In the genomic region with DNA sequence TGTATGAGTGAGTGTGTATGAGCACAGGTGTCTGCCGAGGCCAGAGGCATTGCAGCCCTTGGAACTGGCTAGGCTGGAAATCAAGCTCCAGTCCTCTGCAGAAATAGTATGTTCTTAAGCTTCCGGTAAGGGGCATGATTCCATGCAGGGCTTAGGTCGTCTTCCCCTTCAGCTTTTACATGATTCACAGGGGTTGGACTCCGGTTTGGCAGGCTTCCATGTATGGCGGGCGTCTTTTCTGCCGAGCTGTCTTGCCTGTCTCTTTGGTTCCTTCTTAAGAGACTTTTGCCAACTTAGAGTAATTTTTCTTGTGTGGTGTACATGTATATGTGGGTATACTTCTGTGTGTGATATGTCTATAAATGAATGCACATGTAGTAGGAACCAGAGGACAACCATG, we compare ENCODE assay signal across 21 mouse cellular contexts. TPM values are rescaled to one million over a fixed set of nuclear protein-coding genes. Genes with fewer than 3 reads are reported as not detected.
DNase-seq lines count a peak whose midpoint lies in the region; ATAC-seq lines count a peak whose summit lies in the region.
"Had no signal": no experiment of that assay in that cellular context is flagged by ENCODE, and none has a peak within 500 bp of the region (broad histone marks: within the 10 kb centered on the region; RNA-seq: fewer than 3 reads in every experiment).

No protein-coding gene starts in this region.

- H3K27me3 ChIP-seq in midbrain, embryonic 11.5 days (ENCODE audit: control insufficient read depth, insufficient read depth, low read length), result no peaks in the 10 kb centered on the region
- H3K27me3 ChIP-seq: embryonic facial prominence, embryonic 13.5 days; intestine, embryonic 15.5 days; lung, embryonic 15.5 days; stomach, embryonic 15.5 days had no signal

- peak; percentile 31 to 38 for DNase-seq in cerebellum, postnatal 10 days
- no peak for DNase-seq in cerebellum, adult 11 months
- peak; percentile 24 to 35 for DNase-seq in kidney, postnatal 4 days
- no peak for DNase-seq in kidney, adult 8-10 months
- peak; percentile 52 for DNase-seq in 3T3-L1 (ENCODE audit: low read depth, low spot score)
- peak; percentile 72 for DNase-seq in adrenal gland, postnatal 25 days
- no peak for DNase-seq in natural killer cell, adult 2 months (ENCODE audit: low spot score in 2 of 2)
- no peak for DNase-seq in midbrain, embryonic 11.5 days (ENCODE audit: low spot score, missing footprints)
- DNase-seq: liver; thymus, postnatal 25 days had no signal

- H3K9me3 ChIP-seq in midbrain, embryonic 11.5 days (ENCODE audit: control insufficient read depth, low read length), result no peaks in the 10 kb centered on the region
- H3K9me3 ChIP-seq: embryonic facial prominence, embryonic 13.5 days; forebrain, embryonic 10.5 days; G1E; hindbrain, embryonic 10.5 days; intestine, embryonic 15.5 days; lung, embryonic 15.5 days; stomach, embryonic 15.5 days had no signal

- H3K9ac ChIP-seq in midbrain, embryonic 11.5 days (ENCODE audit: low read length), result no peak overlapping the region
- H3K9ac ChIP-seq: embryonic facial prominence, embryonic 13.5 days; intestine, embryonic 15.5 days; lung, embryonic 15.5 days; stomach, embryonic 15.5 days had no signal

- no peak overlapping the region for H3K4me2 ChIP-seq in midbrain, embryonic 11.5 days
- H3K4me2 ChIP-seq: embryonic facial prominence, embryonic 13.5 days; intestine, embryonic 15.5 days; lung, embryonic 15.5 days; stomach, embryonic 15.5 days had no signal

- no peak overlapping the region for H3K27ac ChIP-seq in midbrain, embryonic 11.5 days (ENCODE audit: low read depth, low read length)
- H3K27ac ChIP-seq: embryonic facial prominence, embryonic 13.5 days; hindbrain, embryonic 10.5 days; intestine, embryonic 15.5 days; lung, embryonic 15.5 days; stomach, embryonic 15.5 days had no signal

- ATAC-seq in midbrain, embryonic 11.5 days (ENCODE audit: low FRiP score), result no peak
- ATAC-seq: intestine, embryonic 15.5 days had no signal

- H3K4me3 ChIP-seq in midbrain, embryonic 11.5 days (ENCODE audit: low read depth, low read length), result no peak overlapping the region
- H3K4me3 ChIP-seq: embryonic facial prominence, embryonic 13.5 days; forebrain, embryonic 10.5 days; hindbrain, embryonic 10.5 days; intestine, embryonic 15.5 days; lung, embryonic 15.5 days; stomach, embryonic 15.5 days had no signal

- H3K36me3 ChIP-seq in midbrain, embryonic 11.5 days (ENCODE audit: control insufficient read depth, insufficient read depth, low read length), result peaks cover 17% of the 10 kb centered on the region; the same call in 1 of the 2 replicates

- 92% methylated on average over 7 of the region's 7 CpGs for WGBS in midbrain, embryonic 11.5 days

- H3K4me1 ChIP-seq in midbrain, embryonic 11.5 days (ENCODE audit: control insufficient read depth, insufficient read depth, low read length), result no peaks in the 10 kb centered on the region
- H3K4me1 ChIP-seq: embryonic facial prominence, embryonic 13.5 days; intestine, embryonic 15.5 days; lung, embryonic 15.5 days; stomach, embryonic 15.5 days had no signal

RNA-seq across cellular contexts. Expression of gene Rap1gap, which starts 35.2 kb away (rescaled TPM):
- total RNA-seq in adrenal gland, postnatal 25 days (2021), result 97.3 and 130 TPM in 2 replicates
- 4.6 and 4.9 TPM in 2 replicates for polyA plus RNA-seq in midbrain, embryonic 11.5 days (2014; fragmentation: Nextera tagmentation; extraction: Ambion mirVana)
- total RNA-seq: G1E had no signal
- polyA plus RNA-seq: G1E had no signal

RNA-seq across cellular contexts. Expression of gene Usp48, which starts 35.8 kb away (rescaled TPM):
- total RNA-seq in adrenal gland, postnatal 25 days (2021), result 130 and 144 TPM in 2 replicates
- 72.5 and 77.2 TPM in 2 replicates for polyA plus RNA-seq in midbrain, embryonic 11.5 days (2014; fragmentation: Nextera tagmentation; extraction: Ambion mirVana)

RNA-seq across cellular contexts. Expression of gene Ldlrad2, which starts 55.0 kb away (rescaled TPM):
- not detected in 2 replicates for total RNA-seq in adrenal gland, postnatal 25 days (2021)
- polyA plus RNA-seq in midbrain, embryonic 11.5 days (2014; fragmentation: Nextera tagmentation; extraction: Ambion mirVana), result not detected in 2 replicates
- total RNA-seq: G1E; left cerebral cortex, postnatal 10 days; megakaryocyte-erythroid progenitor cell, adult 5-6 weeks had no signal
- polyA plus RNA-seq: C2C12; embryonic facial prominence, embryonic 13.5 days; forebrain, embryonic 10.5 days; G1E; intestine, embryonic 15.5 days; small intestine, adult 2 months; stomach, embryonic 15.5 days had no signal

Comparison
In these comparisons a context has a peak if more than half of its experiments do, and no peak if none do; other contexts are left out.
1. DNase-seq: peak in cerebellum, postnatal 10 days (2 of 2), kidney, postnatal 4 days (2 of 2), 3T3-L1 (single experiment) and adrenal gland, postnatal 25 days (single experiment); none in cerebellum, adult 11 months (single experiment), kidney, adult 8-10 months (0 of 2), natural killer cell, adult 2 months (0 of 2) and midbrain, embryonic 11.5 days (single experiment).